ENCODE assay signal across 26 mouse cellular contexts in the genomic region with DNA sequence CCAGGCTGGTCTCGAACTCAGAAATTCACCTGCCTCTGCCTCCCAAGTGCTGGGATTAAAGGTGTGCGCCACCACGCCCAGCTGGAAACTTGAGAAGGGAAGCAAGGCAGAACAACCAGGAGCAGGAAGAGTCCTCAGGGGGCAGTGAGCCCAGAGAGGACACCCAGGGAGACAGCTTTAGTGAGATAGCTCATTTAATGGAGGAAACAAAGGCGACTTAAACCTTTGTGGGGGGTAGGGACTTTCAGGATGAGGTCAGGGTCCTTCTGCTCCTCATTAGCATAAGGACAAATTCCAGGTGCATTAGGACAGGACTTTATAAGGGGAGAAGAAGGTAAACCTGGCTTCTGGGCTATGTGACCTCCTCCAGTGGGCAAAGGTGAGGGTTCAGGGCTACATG.
"Had no signal": no experiment of that assay in that cellular context is flagged by ENCODE, and none has a peak within 500 bp of the region (broad histone marks: within the 10 kb centered on the region; RNA-seq: fewer than 3 reads in every experiment).

No protein-coding gene starts in this region.

- H3K36me3 ChIP-seq: heart, embryonic 13.5 days; heart, embryonic 15.5 days; hindbrain, embryonic 13.5 days; hindbrain, embryonic 15.5 days; limb, embryonic 10.5 days; limb, embryonic 12.5 days; liver, embryonic 13.5 days; liver, embryonic 15.5 days had no signal

- ATAC-seq: hindbrain, postnatal 0 days; intestine, embryonic 16.5 days had no signal

- DNase-seq: gastrocnemius, postnatal 14 days; gastrocnemius, postnatal 36 days; heart, adult 11 months; heart, adult 2 months; heart, postnatal 14 days; heart, postnatal 36 days; kidney, adult 11 months; kidney, adult 2 months; kidney, postnatal 14 days; kidney, postnatal 36 days; layer of hippocampus, adult 9-11 months; layer of hippocampus, postnatal 36 days; liver; liver, embryonic 13.5 days had no signal

- H3K27me3 ChIP-seq: heart, embryonic 13.5 days; heart, embryonic 15.5 days; hindbrain, embryonic 13.5 days; hindbrain, embryonic 15.5 days; limb, embryonic 12.5 days; liver, embryonic 13.5 days; liver, embryonic 15.5 days had no signal

- H3K9me3 ChIP-seq: heart, embryonic 13.5 days; heart, embryonic 15.5 days; hindbrain, embryonic 13.5 days; hindbrain, embryonic 15.5 days; limb, embryonic 10.5 days; limb, embryonic 12.5 days; liver, embryonic 15.5 days had no signal

- H3K9ac ChIP-seq: heart, embryonic 13.5 days; heart, embryonic 15.5 days; hindbrain, embryonic 13.5 days; hindbrain, embryonic 15.5 days; limb, embryonic 12.5 days; liver, embryonic 13.5 days; liver, embryonic 15.5 days had no signal

- H3K4me1 ChIP-seq: heart, embryonic 13.5 days; heart, embryonic 15.5 days; hindbrain, embryonic 13.5 days; hindbrain, embryonic 15.5 days; limb, embryonic 10.5 days; limb, embryonic 12.5 days; liver, embryonic 13.5 days; liver, embryonic 15.5 days had no signal

- H3K4me2 ChIP-seq: heart, embryonic 11.5 days; heart, embryonic 13.5 days; heart, embryonic 15.5 days; hindbrain, embryonic 13.5 days; hindbrain, embryonic 15.5 days; limb, embryonic 12.5 days; liver, embryonic 11.5 days; liver, embryonic 13.5 days; liver, embryonic 15.5 days had no signal

- H3K27ac ChIP-seq: heart, adult 2 months; heart, embryonic 13.5 days; heart, embryonic 15.5 days; hindbrain, embryonic 13.5 days; hindbrain, embryonic 15.5 days; hindbrain, postnatal 0 days; kidney, postnatal 0 days; limb, embryonic 10.5 days; limb, embryonic 12.5 days; liver, embryonic 13.5 days; liver, embryonic 15.5 days had no signal

- H3K4me3 ChIP-seq: heart, adult 2 months; heart, embryonic 13.5 days; heart, embryonic 15.5 days; hindbrain, embryonic 13.5 days; hindbrain, embryonic 15.5 days; limb, embryonic 10.5 days; limb, embryonic 12.5 days; liver, embryonic 13.5 days; liver, embryonic 15.5 days had no signal
